Mouse (Mus musculus) heart, embryonic 10.5 days (tissue): ENCODE data around the gene Tfpt. TPM values are rescaled to one million over a fixed set of nuclear protein-coding genes. Genes with fewer than 3 reads are reported as not detected.
"Not testable (repeated sequence)": the region's sequence is repeated elsewhere in the genome, so short reads cannot be mapped to it uniquely, and the experiment has no call there.

ENCODE experiments used
- DNase-seq: peaks from one replicate; pipeline ENCODE4 v3.0.0-alpha.2; 2017; ENCODE audit warnings: low spot score
- H3K27ac ChIP-seq: fragments of 300-500 bp; sonication (generic); 2 replicates; pipeline ENCODE4 v1.5.1; 2016; ENCODE audit warnings: mild to moderate bottlenecking
- H3K27me3 ChIP-seq: fragments of 300-500 bp; sonication (generic); 2 replicates; pipeline ENCODE4 v1.6.1; 2016; ENCODE audit warnings: mild to moderate bottlenecking; ENCODE audit not compliant: poor library complexity, insufficient read depth, severe bottlenecking
- H3K36me3 ChIP-seq: fragments of 300-500 bp; sonication (generic); 2 replicates; pipeline ENCODE4 v1.6.1; 2016; ENCODE audit warnings: mild to moderate bottlenecking, moderate library complexity
- H3K4me1 ChIP-seq: fragments of 300-500 bp; sonication (generic); 2 replicates; pipeline ENCODE4 v1.6.1; 2016; ENCODE audit warnings: mild to moderate bottlenecking
- H3K4me3 ChIP-seq: fragments of 300-500 bp; sonication (generic); 2 replicates; pipeline ENCODE4 v1.5.1; 2016; ENCODE audit warnings: mild to moderate bottlenecking, moderate library complexity
- H3K9me3 ChIP-seq: fragments of 300-500 bp; sonication (generic); 2 replicates; pipeline ENCODE4 v1.6.1; 2016; ENCODE audit warnings: mild to moderate bottlenecking, moderate library complexity
- WGBS: fragments of 180-500 bp; shearing (Covaris S2); methylation state at CpG from one replicate; pipeline ENCODE4 v1.1.7; 2016; 5-methylcytosine and 5-hydroxymethylcytosine counted together
- microRNA-seq: library from miRNA; unstranded; fragments of <30 nt; microRNA quantifications from one replicate; pipeline ENCODE4, GENCODE M21; 2017
- polyA plus RNA-seq: library from polyadenylated mRNA; unstranded; fragments of >200 nt; fragmentation: Nextera tagmentation; extraction: Ambion mirVana; gene quantifications from 2 replicates; pipeline ENCODE4 v1.2.1, GENCODE M21; 2016

The Tfpt gene
- polyA plus RNA-seq, 1 experiment from 2014 or later, result 34.5 TPM

DNA sequence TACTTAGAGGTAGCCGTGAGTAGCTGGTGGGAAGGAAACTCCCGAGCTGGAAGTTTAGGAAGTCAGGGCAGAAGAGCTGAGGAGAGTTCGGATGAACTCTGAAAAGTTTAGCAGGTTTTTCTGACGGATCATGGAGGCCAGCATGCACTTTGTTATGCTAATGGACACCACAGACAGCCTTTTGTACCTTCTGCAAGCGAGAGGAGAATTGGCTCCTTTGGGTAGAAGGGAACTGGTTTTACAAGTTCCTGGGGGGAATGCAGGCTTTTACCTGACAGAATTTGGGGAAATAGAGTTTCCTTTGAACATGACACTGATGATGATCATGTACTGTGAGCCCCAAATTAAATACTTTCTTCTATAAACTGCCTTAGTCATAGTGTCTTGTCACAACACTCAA is 43.5 kb downstream of the Tfpt start:
- no peak for DNase-seq
- Histone ChIP-seq H3K4me1 (no peaks in the 10 kb centered on the region), H3K36me3 (no peaks in the 10 kb centered on the region), H3K27ac (no peak overlapping the region), H3K27me3 (no peaks in the 10 kb centered on the region), H3K4me3 (no peak overlapping the region), H3K9me3 (no peaks in the 10 kb centered on the region)
- 6% methylated on average over 5 of the region's 5 CpGs for WGBS

DNA sequence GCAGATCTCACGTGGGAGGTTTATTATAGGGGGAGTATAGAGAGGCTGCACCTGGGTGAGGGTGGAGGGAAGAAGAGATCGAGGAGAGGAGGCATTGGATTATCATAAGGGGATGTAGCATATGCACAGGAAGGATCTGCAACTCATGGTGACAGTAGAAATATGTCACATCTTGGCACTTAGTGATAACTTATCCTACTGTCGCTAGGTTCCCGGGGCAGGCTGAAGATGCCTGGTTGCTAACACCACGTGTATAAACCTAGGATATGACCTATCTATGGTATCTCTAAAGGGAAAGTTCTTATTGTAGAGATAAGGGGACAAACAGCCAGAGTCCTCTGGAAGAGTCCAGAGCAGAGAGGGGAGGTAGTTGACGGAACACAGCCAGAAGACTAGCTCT is 44.0 kb downstream of the Tfpt start:
- H3K9me3 ChIP-seq, result no peaks in the 10 kb centered on the region
- 1% methylated on average over 6 of the region's 6 CpGs for WGBS
- H3K27me3 ChIP-seq, result no peaks in the 10 kb centered on the region
- DNase-seq, result no peak
- H3K4me3 ChIP-seq, result no peak overlapping the region
- H3K4me1 ChIP-seq, result no peaks in the 10 kb centered on the region
- no peaks in the 10 kb centered on the region for H3K36me3 ChIP-seq
- H3K27ac ChIP-seq, result no peak overlapping the region

DNA sequence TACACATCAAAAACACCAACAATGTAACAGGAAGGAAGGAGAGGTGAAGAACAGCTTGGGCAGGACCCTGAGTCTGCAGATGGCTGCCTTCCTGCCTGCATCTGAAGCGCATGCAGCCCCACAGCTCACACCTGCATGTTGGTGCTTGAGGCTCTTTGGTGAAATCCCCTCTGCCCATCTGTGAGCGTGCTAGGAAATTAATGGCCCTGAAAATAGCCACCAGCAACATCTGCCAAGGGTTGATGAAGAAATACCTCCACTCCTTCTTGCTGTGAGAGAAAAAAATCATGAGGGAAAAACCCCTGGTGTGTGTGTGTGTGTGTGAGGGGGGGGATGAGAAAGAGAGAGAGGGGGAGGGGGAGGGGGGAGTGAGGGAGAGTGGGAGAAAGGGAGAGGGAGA is 49.7 kb downstream of the Tfpt start:
- 61% methylated on average over 2 of the region's 2 CpGs for WGBS
- no peaks in the 10 kb centered on the region for H3K27me3 ChIP-seq
- no peak overlapping the region for H3K27ac ChIP-seq
- H3K36me3 ChIP-seq, result no peaks in the 10 kb centered on the region
- DNase-seq, result no peak
- no peaks in the 10 kb centered on the region for H3K4me1 ChIP-seq
- H3K4me3 ChIP-seq, result no peak overlapping the region
- H3K9me3 ChIP-seq, result no peaks in the 10 kb centered on the region

GRCm38 (mm10) chr7:3578952-3579546 is 50.7 kb downstream of the Tfpt start:
- Histone ChIP-seq H3K27ac (no peak overlapping the region), H3K36me3 (no peaks in the 10 kb centered on the region), H3K4me3 (no peak overlapping the region), H3K27me3 (no peaks in the 10 kb centered on the region), H3K9me3 (no peaks in the 10 kb centered on the region), H3K4me1 (no peaks in the 10 kb centered on the region)
- DNase-seq, result no peak
- WGBS, result 68% methylated on average over 6 of the region's 6 CpGs

- 71% methylated on average over 2 of the region's 2 CpGs for WGBS
- H3K27me3 ChIP-seq, result no peaks in the 10 kb centered on the region
- H3K4me1 ChIP-seq, result no peaks in the 10 kb centered on the region
- no peak overlapping the region for H3K27ac ChIP-seq
- no peak for DNase-seq
- H3K4me3 ChIP-seq, result no peak overlapping the region
- no peaks in the 10 kb centered on the region for H3K36me3 ChIP-seq
- H3K9me3 ChIP-seq, result no peaks in the 10 kb centered on the region
Measured at GRCm38 (mm10) chr7:3578196-3578595, 51.5 kb downstream of the Tfpt start.

DNA sequence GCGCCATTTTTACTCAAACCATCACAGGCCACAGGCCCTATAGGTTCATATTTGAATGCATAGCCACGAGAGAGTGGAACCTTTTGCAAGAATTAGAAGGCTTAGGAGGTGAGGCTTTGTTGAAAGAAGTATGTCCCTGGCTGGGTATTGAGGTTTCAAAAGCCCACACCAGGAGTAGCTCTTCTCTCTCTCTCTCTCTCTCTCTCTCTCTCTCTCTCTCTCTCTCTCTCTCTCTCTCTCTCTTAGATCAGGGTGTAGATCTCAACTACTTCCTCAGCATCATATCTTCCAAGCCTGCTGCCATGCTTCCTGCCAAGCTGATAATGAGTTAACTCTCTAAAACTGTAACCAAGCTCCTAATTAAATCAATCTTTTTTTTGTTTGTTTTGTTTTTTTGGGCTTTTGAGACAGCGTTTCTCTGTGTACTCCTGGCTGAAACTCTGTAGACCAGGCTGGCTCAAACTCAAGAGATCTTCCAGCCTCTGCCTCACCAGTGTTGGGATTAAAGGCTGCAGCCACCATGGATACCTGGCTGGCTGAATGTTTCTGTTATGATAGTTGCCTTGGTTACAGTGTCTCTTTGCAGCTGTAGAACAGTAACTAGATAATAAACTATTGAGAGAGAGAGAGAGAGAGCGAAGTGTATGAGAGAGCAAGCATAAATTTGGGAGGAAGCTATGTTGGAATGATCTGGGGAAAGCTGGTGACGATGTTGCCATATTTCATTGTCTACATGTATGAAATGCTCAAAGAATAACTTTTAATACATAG is 53.2 kb downstream of the Tfpt start:
- H3K27ac ChIP-seq, result no peak overlapping the region
- no peaks in the 10 kb centered on the region for H3K4me1 ChIP-seq
- 75% methylated on average over 5 of the region's 5 CpGs for WGBS
- DNase-seq, result no peak
- H3K36me3 ChIP-seq, result no peaks in the 10 kb centered on the region
- H3K4me3 ChIP-seq, result no peak overlapping the region
- H3K9me3 ChIP-seq, result no peaks in the 10 kb centered on the region
- H3K27me3 ChIP-seq, result no peaks in the 10 kb centered on the region

DNA sequence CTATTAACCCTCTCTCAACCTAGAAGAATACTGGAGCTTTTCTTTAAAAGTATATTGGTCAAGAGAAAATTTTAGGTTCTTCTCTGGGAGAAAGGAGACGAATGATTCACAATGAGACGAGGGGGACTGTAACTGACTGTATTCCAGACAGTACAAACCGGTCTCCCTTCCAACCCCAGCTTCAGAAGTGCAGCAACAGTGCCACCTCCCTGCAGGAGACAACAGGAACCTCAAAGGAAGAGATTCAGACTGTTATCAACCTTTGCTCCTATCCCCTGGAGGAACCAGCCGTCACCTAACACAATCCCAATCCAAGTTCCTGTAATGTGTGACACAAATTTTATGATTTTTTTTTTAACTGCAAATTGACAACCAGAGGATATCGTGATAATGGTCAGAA is 55.5 kb downstream of the Tfpt start:
- WGBS, result 40% methylated on average over 5 of the region's 5 CpGs
- no peak for DNase-seq
- Histone ChIP-seq H3K4me3 (no peak overlapping the region), H3K9me3 (no peaks in the 10 kb centered on the region), H3K36me3 (no peaks in the 10 kb centered on the region), H3K27ac (no peak overlapping the region), H3K4me1 (no peaks in the 10 kb centered on the region), H3K27me3 (no peaks in the 10 kb centered on the region)

DNA sequence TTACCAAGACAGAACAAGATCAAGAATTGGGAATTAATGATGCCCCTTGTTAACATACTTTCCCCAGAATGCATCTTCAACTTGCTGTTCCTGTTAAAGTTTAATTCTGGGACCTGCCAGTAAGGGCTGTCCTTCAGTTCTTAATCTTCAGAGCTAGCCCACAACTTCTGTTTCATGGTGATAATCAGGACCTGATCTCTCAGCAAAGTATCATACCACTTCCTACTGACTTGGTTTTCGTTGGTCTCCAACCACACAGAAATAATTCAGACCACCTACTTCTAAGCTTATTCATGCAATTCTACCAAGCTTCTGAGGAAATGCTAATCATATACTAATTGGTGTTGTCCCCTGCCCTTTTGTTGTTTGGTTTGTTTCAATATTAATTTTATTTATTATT is 57.9 kb downstream of the Tfpt start:
- H3K4me1 ChIP-seq, result no peaks in the 10 kb centered on the region
- no peak overlapping the region for H3K27ac ChIP-seq
- 88% methylated on average over 1 of the region's 1 CpGs for WGBS
- H3K4me3 ChIP-seq, result no peak overlapping the region
- no peaks in the 10 kb centered on the region for H3K9me3 ChIP-seq
- DNase-seq, result no peak
- H3K27me3 ChIP-seq, result no peaks in the 10 kb centered on the region
- no peaks in the 10 kb centered on the region for H3K36me3 ChIP-seq

DNA sequence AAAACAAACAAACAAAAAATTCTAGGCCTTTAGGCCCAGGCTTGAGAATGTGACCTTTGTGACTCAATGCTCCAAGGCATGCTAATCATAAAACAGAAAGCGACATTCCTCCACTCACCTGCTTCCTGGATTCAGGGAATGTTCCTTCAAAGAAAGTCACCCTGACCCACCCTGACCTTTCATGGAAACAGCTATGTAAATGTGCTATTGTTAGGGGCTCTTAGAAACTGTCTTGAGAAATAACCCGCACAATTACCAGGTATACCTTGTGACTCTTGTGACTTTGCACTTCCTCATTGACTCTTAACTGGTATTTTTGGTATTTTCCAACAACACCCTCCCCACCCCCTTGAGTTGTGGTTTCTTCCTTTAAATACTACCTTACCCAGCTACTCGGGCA is 59.1 kb downstream of the Tfpt start:
- not testable (repeated sequence) for H3K9me3 ChIP-seq, H3K27me3 ChIP-seq, H3K27ac ChIP-seq, H3K36me3 ChIP-seq, H3K4me3 ChIP-seq, H3K4me1 ChIP-seq, DNase-seq
- 87% methylated on average over 3 of the region's 3 CpGs for WGBS

Small RNA genes within 50 kb of the gene (microRNA-seq; reads per million reads assigned to microRNA genes)
- gene Gm25100 (not detected), gene Mir3572 (3.8 reads per million, percentile 10 among the genes with 10 or more reads in this experiment)

Other genes starting within 250 kb of the Tfpt start
- 1.8 and 2.3 TPM in 2 replicates for gene Cacng8, start 239.2 kb downstream of the Tfpt start, polyA plus RNA-seq
- 9.6 and 23.7 TPM in 2 replicates for gene Cacng6, start 205.7 kb downstream of the Tfpt start, polyA plus RNA-seq
- not detected in 2 replicates for gene Tarm1, start 127.3 kb downstream of the Tfpt start, polyA plus RNA-seq
- 0.16 and 0.27 TPM in 2 replicates for gene Oscar, start 13.8 kb downstream of the Tfpt start, polyA plus RNA-seq
- gene Ndufa3, start 12.6 kb downstream of the Tfpt start, polyA plus RNA-seq, result 486 and 602 TPM in 2 replicates
- gene Prpf31, start 56 bp upstream of the Tfpt start, polyA plus RNA-seq, result 90.1 and 121 TPM in 2 replicates
- gene Cnot3, start 15.3 kb upstream of the Tfpt start, polyA plus RNA-seq, result 40.7 and 56.4 TPM in 2 replicates
- gene Leng1, start 35.9 kb upstream of the Tfpt start, polyA plus RNA-seq, result 19.5 and 19.6 TPM in 2 replicates
- gene Tmc4, start 47.6 kb upstream of the Tfpt start, polyA plus RNA-seq, result 5.4 and 8.5 TPM in 2 replicates
- 221 and 268 TPM in 2 replicates for gene Tsen34, start 62.9 kb upstream of the Tfpt start, polyA plus RNA-seq
- gene Mboat7, start 63.6 kb upstream of the Tfpt start, polyA plus RNA-seq, result 32.7 and 40.4 TPM in 2 replicates
- 973 and 1,162 TPM in 2 replicates for gene Rps9, start 74.1 kb upstream of the Tfpt start, polyA plus RNA-seq
- 0.05 and 0.16 TPM in 2 replicates for gene Pirb, start 90.5 kb upstream of the Tfpt start, polyA plus RNA-seq
- not detected in 2 replicates for gene Gm15448, start 195.8 kb upstream of the Tfpt start, polyA plus RNA-seq
- gene Pira2, start 215.1 kb upstream of the Tfpt start, polyA plus RNA-seq, result not detected in 2 replicates